Mouse (Mus musculus): ENCODE measurements at regions not wholly inside any gene's neighbourhood (a gene's known extent, or its start where the extent isn't known, plus 50 kb on each side); places are given as distances from the start of the nearest gene placed in this dataset.

GRCm38 (mm10) chr6:99819255-99819929 lies 93.2 kb upstream of the Prok2 start:
- Histone ChIP-seq H3K27ac (ENCODE audit: insufficient read depth, low read depth, low read length, poor library complexity, severe bottlenecking) (no peak overlapping the region), H3K4me1 (ENCODE audit: control insufficient read depth in 2 of 2, insufficient read depth in 2 of 2, low read length in 2 of 2, poor library complexity in 1 of 2) (0 out of 4 replicates have a peak, but pooled peaks cover 0 to 2% of the 10 kb centered on the region in 2 experiments), H3K9me3 (ENCODE audit: control insufficient read depth, insufficient read depth, low read depth, low read length) (no peaks in the 10 kb centered on the region), H3K9ac (ENCODE audit: insufficient read depth, low read depth, low read length, poor library complexity, severe bottlenecking) (no peak overlapping the region), H3K4me3 (ENCODE audit: insufficient read depth in 1 of 2, low read depth in 1 of 2, low read length in 2 of 2, poor library complexity in 1 of 2, severe bottlenecking in 1 of 2) (no peak overlapping the region), H3K36me3 (ENCODE audit: control insufficient read depth, insufficient read depth, low read length, poor library complexity, severe bottlenecking) (no peaks in the 10 kb centered on the region)
- no peak for DNase-seq (ENCODE audit: low read depth, low spot score)
- no peak for TF ChIP-seq ZNF384 (IDR thresholded peaks at IDR 0.05; ENCODE audit: low read depth, low read length)
- no peak for TF ChIP-seq ZC3H11A (IDR thresholded peaks at IDR 0.05; ENCODE audit: borderline replicate concordance, low read depth, low read length)
- TF ChIP-seq HCFC1 (IDR thresholded peaks at IDR 0.05; ENCODE audit: borderline replicate concordance, insufficient read depth, low read length), result no peak
- no peak for TF ChIP-seq MAFK (IDR thresholded peaks at IDR 0.05; ENCODE audit: insufficient read depth, low read depth, low read length)
- TF ChIP-seq CHD2 (IDR thresholded peaks at IDR 0.05; ENCODE audit: low read depth, low read length), result no peak
- in situ Hi-C loops (cut with MboI; ENCODE audit: low sequenced_read_pairs in 2 of 2, unreplicated experiment in 2 of 2), result no loop called here

- Histone ChIP-seq H3K27ac (ENCODE audit: insufficient read depth, low read depth, low read length, poor library complexity, severe bottlenecking) (no peak overlapping the region), H3K9ac (ENCODE audit: insufficient read depth, low read depth, low read length, poor library complexity, severe bottlenecking) (no peak overlapping the region), H3K36me3 (ENCODE audit: control insufficient read depth, insufficient read depth, low read length, poor library complexity, severe bottlenecking) (no peaks in the 10 kb centered on the region), H3K9me3 (ENCODE audit: control insufficient read depth, insufficient read depth, low read depth, low read length) (no peaks in the 10 kb centered on the region), H3K4me3 (ENCODE audit: insufficient read depth in 1 of 2, low read depth in 1 of 2, low read length in 2 of 2, poor library complexity in 1 of 2, severe bottlenecking in 1 of 2) (no peak overlapping the region), H3K4me1 (ENCODE audit: control insufficient read depth in 2 of 2, insufficient read depth in 2 of 2, low read length in 2 of 2, poor library complexity in 1 of 2) (0 out of 4 replicates have a peak, but pooled peaks cover 0 to 2% of the 10 kb centered on the region in 2 experiments)
- in situ Hi-C loops (cut with MboI; ENCODE audit: low sequenced_read_pairs in 2 of 2, unreplicated experiment in 2 of 2), result no loop called here
- no peak for DNase-seq (ENCODE audit: low read depth, low spot score)
- TF ChIP-seq ZC3H11A (IDR thresholded peaks at IDR 0.05; ENCODE audit: borderline replicate concordance, low read depth, low read length), result no peak
- no peak for TF ChIP-seq ZNF384 (IDR thresholded peaks at IDR 0.05; ENCODE audit: low read depth, low read length)
- TF ChIP-seq MAFK (IDR thresholded peaks at IDR 0.05; ENCODE audit: insufficient read depth, low read depth, low read length), result no peak
- no peak for TF ChIP-seq CHD2 (IDR thresholded peaks at IDR 0.05; ENCODE audit: low read depth, low read length)
- no peak for TF ChIP-seq HCFC1 (IDR thresholded peaks at IDR 0.05; ENCODE audit: borderline replicate concordance, insufficient read depth, low read length)
Observed at GRCm38 (mm10) chr6:99818486-99818885, 92.3 kb upstream of the Prok2 start.

GRCm38 (mm10) chr6:99817245-99817644 lies 91.1 kb upstream of the Prok2 start:
- H3K9ac ChIP-seq (ENCODE audit: insufficient read depth, low read depth, low read length, poor library complexity, severe bottlenecking), result no peak overlapping the region
- no peak overlapping the region for H3K4me3 ChIP-seq (ENCODE audit: insufficient read depth in 1 of 2, low read depth in 1 of 2, low read length in 2 of 2, poor library complexity in 1 of 2, severe bottlenecking in 1 of 2)
- H3K4me1 ChIP-seq (ENCODE audit: control insufficient read depth in 2 of 2, insufficient read depth in 2 of 2, low read length in 2 of 2, poor library complexity in 1 of 2), result 0 out of 4 replicates have a peak, but pooled peaks cover 0 to 2% of the 10 kb centered on the region in 2 experiments
- TF ChIP-seq CHD2 (IDR thresholded peaks at IDR 0.05; ENCODE audit: low read depth, low read length) (no peak), ZNF384 (IDR thresholded peaks at IDR 0.05; ENCODE audit: low read depth, low read length) (no peak), MAFK (IDR thresholded peaks at IDR 0.05; ENCODE audit: insufficient read depth, low read depth, low read length) (no peak), HCFC1 (IDR thresholded peaks at IDR 0.05; ENCODE audit: borderline replicate concordance, insufficient read depth, low read length) (no peak), ZC3H11A (IDR thresholded peaks at IDR 0.05; ENCODE audit: borderline replicate concordance, low read depth, low read length) (no peak)
- in situ Hi-C loops (cut with MboI; ENCODE audit: low sequenced_read_pairs in 2 of 2, unreplicated experiment in 2 of 2), result no loop called here
- no peak for DNase-seq (ENCODE audit: low read depth, low spot score)
- H3K27ac ChIP-seq (ENCODE audit: insufficient read depth, low read depth, low read length, poor library complexity, severe bottlenecking), result no peak overlapping the region
- no peaks in the 10 kb centered on the region for H3K36me3 ChIP-seq (ENCODE audit: control insufficient read depth, insufficient read depth, low read length, poor library complexity, severe bottlenecking)
- H3K9me3 ChIP-seq (ENCODE audit: control insufficient read depth, insufficient read depth, low read depth, low read length), result no peaks in the 10 kb centered on the region

GRCm38 (mm10) chr6:99813102-99813501 lies 86.9 kb upstream of the Prok2 start:
- in situ Hi-C loops (cut with MboI; ENCODE audit: low sequenced_read_pairs in 2 of 2, unreplicated experiment in 2 of 2), result no loop called here
- no peak for TF ChIP-seq CHD2 (IDR thresholded peaks at IDR 0.05; ENCODE audit: low read depth, low read length)
- TF ChIP-seq ZNF384 (IDR thresholded peaks at IDR 0.05; ENCODE audit: low read depth, low read length), result no peak
- TF ChIP-seq ZC3H11A (IDR thresholded peaks at IDR 0.05; ENCODE audit: borderline replicate concordance, low read depth, low read length), result no peak
- no peak for TF ChIP-seq MAFK (IDR thresholded peaks at IDR 0.05; ENCODE audit: insufficient read depth, low read depth, low read length)
- TF ChIP-seq HCFC1 (IDR thresholded peaks at IDR 0.05; ENCODE audit: borderline replicate concordance, insufficient read depth, low read length), result no peak
- H3K27ac ChIP-seq (ENCODE audit: insufficient read depth, low read depth, low read length, poor library complexity, severe bottlenecking), result no peak overlapping the region

More at GRCm38 (mm10) chr6:99813102-99813501, 86.9 kb upstream of the Prok2 start:
- DNase-seq (ENCODE audit: low read depth, low spot score), result no peak
- H3K9me3 ChIP-seq (ENCODE audit: control insufficient read depth, insufficient read depth, low read depth, low read length), result no peaks in the 10 kb centered on the region
- no peak overlapping the region for H3K4me3 ChIP-seq (ENCODE audit: insufficient read depth in 1 of 2, low read depth in 1 of 2, low read length in 2 of 2, poor library complexity in 1 of 2, severe bottlenecking in 1 of 2)
- no peak overlapping the region for H3K9ac ChIP-seq (ENCODE audit: insufficient read depth, low read depth, low read length, poor library complexity, severe bottlenecking)
- no peaks in the 10 kb centered on the region for H3K36me3 ChIP-seq (ENCODE audit: control insufficient read depth, insufficient read depth, low read length, poor library complexity, severe bottlenecking)
- H3K4me1 ChIP-seq (ENCODE audit: control insufficient read depth in 2 of 2, insufficient read depth in 2 of 2, low read length in 2 of 2, poor library complexity in 1 of 2), result peaks cover 0 to 2% of the 10 kb centered on the region in 2 experiments; a peak in 1 of 4 replicates
